8 mouse cellular contexts compared by ENCODE assay signal in the genomic region with DNA sequence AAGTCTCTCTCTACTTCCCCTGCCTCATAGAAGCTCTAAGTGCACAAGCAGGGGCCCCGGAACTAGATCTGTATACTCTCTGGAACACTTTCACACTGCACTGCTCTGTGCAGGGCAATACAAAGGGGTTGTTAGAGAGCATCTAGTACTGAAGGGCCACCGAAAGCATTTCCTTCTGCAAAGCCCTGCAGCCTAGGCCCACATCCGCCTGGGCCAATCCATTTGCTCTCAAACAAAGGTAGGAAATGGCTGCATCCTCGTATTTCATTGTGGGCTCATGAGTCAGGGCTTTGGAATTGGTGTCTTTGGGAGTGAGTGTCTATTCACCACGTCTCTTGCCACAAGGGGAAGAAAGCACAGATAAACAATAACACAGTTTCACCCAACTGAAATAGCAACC.
DNase-seq lines count a peak whose midpoint lies in the region; ATAC-seq lines count a peak whose summit lies in the region.

No protein-coding gene starts in this region.

- no peak for ATAC-seq in megakaryocyte, adult 5-6 weeks (ENCODE audit: poor library complexity, severe bottlenecking)

- peak; percentile 96 for DNase-seq in 3T3-L1 (ENCODE audit: low read depth, low spot score)
- peak; percentile 92 for DNase-seq in Muller cell, postnatal 12 days (ENCODE audit: inconsistent ontology term)
- peak; percentile 82 to 91 for DNase-seq in heart, adult 9 months (ENCODE audit: low spot score in 2 of 2)
- DNase-seq in kidney, postnatal 36 days = peak; percentile 62 to 80
- DNase-seq in skeletal muscle tissue, adult 2 months (ENCODE audit: low read depth, low spot score) = peak; percentile 51
- DNase-seq in urinary bladder, adult 18-20 months (ENCODE audit: low spot score in 2 of 2) = no peak
- DNase-seq in layer of hippocampus, adult 18-20 months (ENCODE audit: low spot score in 2 of 2) = no peak

Comparison
In these comparisons a context has a peak if more than half of its experiments do, and no peak if none do; other contexts are left out.
1. DNase-seq: peak in 3T3-L1 (single experiment), Muller cell, postnatal 12 days (single experiment), heart, adult 9 months (2 of 2), kidney, postnatal 36 days (2 of 2) and skeletal muscle tissue, adult 2 months (single experiment); none in urinary bladder, adult 18-20 months (0 of 2) and layer of hippocampus, adult 18-20 months (0 of 2).